Mouse (Mus musculus) testis, adult 2 months (tissue): Measurements from ENCODE around the gene Neurl1a.

Experiments
- CTCF ChIP-seq: fragments of 200-500 bp; IDR thresholded peaks from 2 replicates; pipeline ENCODE4 v1.5.1; 2012; ENCODE audit warnings: low read depth, mild to moderate bottlenecking, inconsistent platforms, low read length, moderate library complexity; ENCODE audit not compliant: control insufficient read depth, insufficient read depth, insufficient replicate concordance
- POLR2A ChIP-seq: fragments of 200-500 bp; IDR thresholded peaks from 2 replicates; pipeline ENCODE4 v1.6.1; 2012; ENCODE audit warnings: low read depth, mild to moderate bottlenecking, inconsistent platforms, low read length, moderate library complexity; ENCODE audit not compliant: control insufficient read depth

DNA sequence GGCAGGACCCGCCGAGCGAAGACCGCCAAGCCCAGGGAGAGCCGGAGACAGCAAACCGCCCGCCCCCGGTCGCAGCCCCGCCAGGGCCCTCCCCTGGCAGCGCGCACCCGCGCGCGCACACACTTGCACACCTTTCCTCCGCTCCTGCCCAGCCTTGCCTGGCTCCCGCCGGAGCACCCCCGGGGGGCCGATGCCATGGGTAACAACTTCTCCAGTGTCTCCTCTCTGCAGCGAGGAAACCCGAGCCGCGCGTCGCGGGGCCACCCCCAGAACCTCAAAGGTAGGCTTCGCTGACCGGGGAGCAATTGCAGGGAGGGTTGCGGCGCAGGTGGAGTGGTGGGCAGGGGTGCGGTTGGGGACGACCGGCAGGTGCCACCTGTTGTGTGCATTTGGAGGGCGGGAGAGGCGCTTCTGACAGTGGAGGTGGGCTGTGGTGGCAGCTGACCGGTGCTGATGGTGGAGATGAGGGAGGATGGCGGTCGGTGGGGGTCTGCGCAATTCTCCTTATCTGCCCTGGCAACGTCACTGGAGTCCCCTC lies 721 bp downstream of the Neurl1a start:
- TF ChIP-seq POLR2A (no peak), CTCF (no peak)
